Mouse (Mus musculus): ENCODE results near the gene Azin2. TPM values are rescaled to one million over a fixed set of nuclear protein-coding genes. Genes with fewer than 3 reads are reported as not detected.

Azin2 gene
- polyA plus RNA-seq, 1 experiment: 32.9 TPM

DNA sequence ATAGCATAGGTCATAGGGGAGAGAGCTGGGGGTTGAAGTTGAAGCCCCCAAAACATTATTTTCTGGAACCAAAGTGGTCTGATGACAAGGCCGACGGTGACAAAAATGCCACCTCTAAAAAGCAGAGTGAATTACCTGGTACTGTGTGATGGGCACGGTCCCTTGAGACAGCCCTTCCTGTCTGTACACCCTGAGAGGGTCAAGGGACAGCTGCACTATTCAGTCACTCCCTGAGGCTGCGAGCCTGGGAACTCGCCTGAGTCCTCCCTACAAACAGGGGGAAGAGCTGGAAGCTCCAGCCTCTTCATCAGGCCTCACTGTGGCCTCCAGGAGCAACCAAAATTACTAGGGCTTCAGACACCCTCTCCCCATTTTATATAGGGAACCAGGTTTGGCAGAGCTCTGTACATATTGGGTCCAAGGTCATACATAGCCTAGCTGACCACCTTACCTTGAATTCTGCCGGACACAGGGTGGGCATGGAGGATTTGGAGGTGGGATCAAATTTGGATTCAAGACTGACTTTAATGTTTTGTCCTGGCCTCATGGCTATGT is 73.7 kb downstream of the Azin2 start:
- H3K9me3 ChIP-seq (replicated peaks; ENCODE audit: control insufficient read depth, insufficient read depth, low read length, poor library complexity, severe bottlenecking): no peaks in the 10 kb centered on the region
- no peaks in the 10 kb centered on the region for H3K4me1 ChIP-seq (ENCODE audit: control insufficient read depth, insufficient read depth, low read length)
- no peak for TF ChIP-seq CTCF (IDR thresholded peaks at IDR 0.05; ENCODE audit: low read depth, low read length)
- no peak for TF ChIP-seq EP300 (IDR thresholded peaks at IDR 0.05; ENCODE audit: insufficient read depth, low read depth, low read length)
- no peak for TF ChIP-seq POLR2A (IDR thresholded peaks at IDR 0.05; ENCODE audit: insufficient read depth, low read length)
- no peaks in the 10 kb centered on the region for H3K36me3 ChIP-seq (ENCODE audit: control insufficient read depth, insufficient read depth, low read length, poor library complexity, severe bottlenecking)
- H3K27me3 ChIP-seq (ENCODE audit: control insufficient read depth, insufficient read depth, low read length, poor library complexity, severe bottlenecking): peaks cover 6% of the 10 kb centered on the region; the same call in 1 of the 2 replicates
- no peak overlapping the region for H3K4me3 ChIP-seq (ENCODE audit: low read depth, low read length)
- no peak overlapping the region for H3K27ac ChIP-seq (ENCODE audit: insufficient read depth, low read length)
- no peak overlapping the region for H3K9ac ChIP-seq (ENCODE audit: low read depth, poor library complexity, severe bottlenecking)

DNA sequence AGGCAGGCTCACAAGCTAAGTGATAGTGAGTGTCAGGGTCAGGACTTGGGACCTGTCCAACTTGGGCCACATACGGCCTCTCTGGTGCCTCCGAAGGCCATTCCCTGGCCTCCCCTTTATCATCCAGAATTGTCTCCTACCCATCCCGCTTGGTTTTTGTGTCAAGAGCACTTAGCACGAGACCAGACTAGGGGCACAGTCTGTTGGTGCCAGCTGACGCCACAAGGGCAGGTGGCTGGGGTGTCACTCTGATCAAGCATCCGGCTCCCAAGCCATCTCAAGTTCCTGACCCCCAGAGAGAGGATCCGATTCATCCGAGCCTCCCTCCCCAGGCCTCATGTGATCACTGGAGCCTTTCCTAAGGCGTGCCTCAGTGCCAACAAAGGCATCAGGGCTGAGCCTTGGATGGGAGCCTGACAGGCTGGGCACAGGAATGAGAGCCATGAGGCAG is 74.6 kb downstream of the Azin2 start:
- H3K9me3 ChIP-seq (replicated peaks; ENCODE audit: control insufficient read depth, insufficient read depth, low read length, poor library complexity, severe bottlenecking): no peaks in the 10 kb centered on the region
- peaks cover 7% of the 10 kb centered on the region; the same call in 1 of the 2 replicates for H3K27me3 ChIP-seq (ENCODE audit: control insufficient read depth, insufficient read depth, low read length, poor library complexity, severe bottlenecking)
- TF ChIP-seq EP300 (IDR thresholded peaks at IDR 0.05; ENCODE audit: insufficient read depth, low read depth, low read length) (no peak), POLR2A (IDR thresholded peaks at IDR 0.05; ENCODE audit: insufficient read depth, low read length) (no peak), CTCF (IDR thresholded peaks at IDR 0.05; ENCODE audit: low read depth, low read length) (no peak)
- H3K9ac ChIP-seq (ENCODE audit: low read depth, poor library complexity, severe bottlenecking): no peak overlapping the region
- H3K36me3 ChIP-seq (ENCODE audit: control insufficient read depth, insufficient read depth, low read length, poor library complexity, severe bottlenecking): no peaks in the 10 kb centered on the region
- H3K4me3 ChIP-seq (ENCODE audit: low read depth, low read length): no peak overlapping the region
- no peak overlapping the region for H3K27ac ChIP-seq (ENCODE audit: insufficient read depth, low read length)
- no peaks in the 10 kb centered on the region for H3K4me1 ChIP-seq (ENCODE audit: control insufficient read depth, insufficient read depth, low read length)

DNA sequence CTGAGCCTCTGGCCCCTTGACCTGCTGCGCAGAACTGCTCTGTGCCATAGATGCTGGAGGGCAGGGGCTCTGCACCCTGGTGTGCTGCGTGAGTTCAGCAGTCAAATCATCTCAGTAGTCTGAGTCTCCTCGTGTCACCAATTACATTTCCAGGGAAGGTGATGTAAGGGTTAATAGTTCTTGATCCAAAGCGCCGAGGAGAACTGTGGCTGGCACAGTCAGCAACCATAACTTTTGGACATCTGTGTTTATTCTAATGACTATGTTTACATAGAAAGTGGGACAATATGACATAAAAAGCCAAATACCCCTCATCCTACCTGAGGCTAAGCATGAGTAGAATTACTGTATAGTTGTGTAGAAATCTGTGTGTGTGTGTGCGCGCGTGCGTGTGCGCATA is 75.2 kb downstream of the Azin2 start:
- H3K9me3 ChIP-seq (replicated peaks; ENCODE audit: control insufficient read depth, insufficient read depth, low read length, poor library complexity, severe bottlenecking): no peaks in the 10 kb centered on the region
- H3K4me1 ChIP-seq (ENCODE audit: control insufficient read depth, insufficient read depth, low read length): no peaks in the 10 kb centered on the region
- no peak overlapping the region for H3K4me3 ChIP-seq (ENCODE audit: low read depth, low read length)
- no peak overlapping the region for H3K9ac ChIP-seq (ENCODE audit: low read depth, poor library complexity, severe bottlenecking)
- H3K27me3 ChIP-seq (ENCODE audit: control insufficient read depth, insufficient read depth, low read length, poor library complexity, severe bottlenecking): peaks cover 7% of the 10 kb centered on the region; the same call in 1 of the 2 replicates
- H3K27ac ChIP-seq (ENCODE audit: insufficient read depth, low read length): no peak overlapping the region
- TF ChIP-seq POLR2A (IDR thresholded peaks at IDR 0.05; ENCODE audit: insufficient read depth, low read length): no peak
- H3K36me3 ChIP-seq (ENCODE audit: control insufficient read depth, insufficient read depth, low read length, poor library complexity, severe bottlenecking): no peaks in the 10 kb centered on the region

DNA sequence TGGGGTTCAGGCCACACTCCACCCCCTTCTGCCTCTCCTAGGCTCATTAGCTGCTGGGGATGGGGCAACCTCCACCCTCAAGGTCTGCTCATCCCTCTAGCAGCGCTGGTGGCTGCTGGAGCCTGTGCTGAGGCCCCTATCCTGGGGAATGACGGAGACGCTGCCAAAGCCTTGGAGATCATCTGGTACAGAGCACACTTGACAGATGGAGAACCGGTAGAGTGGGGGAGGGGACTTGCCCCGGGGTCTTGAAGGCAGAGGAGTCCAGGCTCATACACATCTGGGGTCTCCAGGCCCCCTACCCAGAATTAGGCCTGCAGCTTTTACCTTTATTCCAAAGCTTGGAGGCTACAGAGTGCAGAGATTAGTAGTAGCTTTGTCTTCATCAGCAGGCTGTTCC is 75.7 kb downstream of the Azin2 start:
- TF ChIP-seq CTCF (IDR thresholded peaks at IDR 0.05; ENCODE audit: low read depth, low read length): no peak
- no peak for TF ChIP-seq EP300 (IDR thresholded peaks at IDR 0.05; ENCODE audit: insufficient read depth, low read depth, low read length)
- no peak for TF ChIP-seq POLR2A (IDR thresholded peaks at IDR 0.05; ENCODE audit: insufficient read depth, low read length)
- Histone ChIP-seq H3K9ac (ENCODE audit: low read depth, poor library complexity, severe bottlenecking) (no peak overlapping the region), H3K36me3 (ENCODE audit: control insufficient read depth, insufficient read depth, low read length, poor library complexity, severe bottlenecking) (no peaks in the 10 kb centered on the region), H3K4me1 (ENCODE audit: control insufficient read depth, insufficient read depth, low read length) (no peaks in the 10 kb centered on the region), H3K27ac (ENCODE audit: insufficient read depth, low read length) (no peak overlapping the region), H3K27me3 (ENCODE audit: control insufficient read depth, insufficient read depth, low read length, poor library complexity, severe bottlenecking) (peaks cover 7% of the 10 kb centered on the region; the same call in 1 of the 2 replicates), H3K4me3 (ENCODE audit: low read depth, low read length) (no peak overlapping the region), H3K9me3 (replicated peaks; ENCODE audit: control insufficient read depth, insufficient read depth, low read length, poor library complexity, severe bottlenecking) (no peaks in the 10 kb centered on the region)

DNA sequence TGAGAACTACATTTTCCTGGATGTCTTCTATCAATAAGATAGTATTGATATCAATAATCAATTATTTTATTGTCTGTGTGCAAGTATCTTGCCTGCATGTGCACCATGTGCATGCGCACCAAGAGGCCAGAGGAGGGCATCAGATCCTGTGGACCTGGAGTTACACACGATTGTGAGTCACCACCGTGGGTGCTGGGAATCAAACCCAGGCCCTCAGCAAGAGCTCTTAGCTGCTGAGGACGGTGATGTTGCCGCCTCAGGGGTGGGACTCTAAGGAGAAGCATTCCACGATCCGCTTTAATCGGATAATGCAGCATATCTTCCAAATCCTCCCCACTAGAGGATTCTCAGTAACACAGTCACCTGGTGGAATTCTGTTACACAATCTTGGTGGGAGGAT is 76.7 kb downstream of the Azin2 start:
- Histone ChIP-seq H3K9me3 (replicated peaks; ENCODE audit: control insufficient read depth, insufficient read depth, low read length, poor library complexity, severe bottlenecking) (peaks cover 6% of the 10 kb centered on the region), H3K27ac (ENCODE audit: insufficient read depth, low read length) (no peak overlapping the region), H3K36me3 (ENCODE audit: control insufficient read depth, insufficient read depth, low read length, poor library complexity, severe bottlenecking) (no peaks in the 10 kb centered on the region), H3K4me3 (ENCODE audit: low read depth, low read length) (no peak overlapping the region), H3K9ac (ENCODE audit: low read depth, poor library complexity, severe bottlenecking) (no peak overlapping the region), H3K4me1 (ENCODE audit: control insufficient read depth, insufficient read depth, low read length) (no peaks in the 10 kb centered on the region), H3K27me3 (ENCODE audit: control insufficient read depth, insufficient read depth, low read length, poor library complexity, severe bottlenecking) (peaks cover 7% of the 10 kb centered on the region; the same call in 1 of the 2 replicates)
- no peak for TF ChIP-seq CTCF (IDR thresholded peaks at IDR 0.05; ENCODE audit: low read depth, low read length)
- no peak for TF ChIP-seq EP300 (IDR thresholded peaks at IDR 0.05; ENCODE audit: insufficient read depth, low read depth, low read length)

DNA sequence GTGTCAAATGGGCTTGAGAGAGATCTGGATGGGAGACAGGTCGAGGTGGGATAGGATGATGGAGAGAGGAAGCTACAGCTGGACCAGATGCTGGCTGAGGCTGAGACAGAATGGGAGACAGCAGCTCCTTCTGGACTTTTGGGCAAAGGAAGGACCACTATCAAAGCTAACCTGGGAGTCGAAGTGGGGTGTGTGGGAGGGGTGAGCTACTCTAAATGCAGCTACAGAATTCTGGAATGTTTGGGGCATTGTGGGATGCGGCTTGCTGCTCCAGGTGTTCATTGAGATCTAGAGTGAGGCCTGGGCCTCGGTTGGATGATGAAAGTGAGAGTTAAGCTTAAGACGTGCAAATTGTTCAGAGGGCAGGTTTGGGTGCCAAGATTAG is 77.5 kb downstream of the Azin2 start:
- Histone ChIP-seq H3K9ac (ENCODE audit: low read depth, poor library complexity, severe bottlenecking) (no peak overlapping the region), H3K4me3 (ENCODE audit: low read depth, low read length) (no peak overlapping the region), H3K27me3 (ENCODE audit: control insufficient read depth, insufficient read depth, low read length, poor library complexity, severe bottlenecking) (peaks cover 7% of the 10 kb centered on the region; the same call in 1 of the 2 replicates), H3K36me3 (ENCODE audit: control insufficient read depth, insufficient read depth, low read length, poor library complexity, severe bottlenecking) (no peaks in the 10 kb centered on the region), H3K27ac (ENCODE audit: insufficient read depth, low read length) (no peak overlapping the region), H3K9me3 (replicated peaks; ENCODE audit: control insufficient read depth, insufficient read depth, low read length, poor library complexity, severe bottlenecking) (peaks cover 8% of the 10 kb centered on the region), H3K4me1 (ENCODE audit: control insufficient read depth, insufficient read depth, low read length) (no peaks in the 10 kb centered on the region)
- no peak for TF ChIP-seq CTCF (IDR thresholded peaks at IDR 0.05; ENCODE audit: low read depth, low read length)
- TF ChIP-seq POLR2A (IDR thresholded peaks at IDR 0.05; ENCODE audit: insufficient read depth, low read length): no peak
- TF ChIP-seq EP300 (IDR thresholded peaks at IDR 0.05; ENCODE audit: insufficient read depth, low read depth, low read length): no peak

Data from ES-Bruce4 (cell line).